Mouse (Mus musculus) CH12.LX (cell line): Measurements from ENCODE around the gene Foxb1. TPM values are rescaled to one million over a fixed set of nuclear protein-coding genes. Genes with fewer than 3 reads are reported as not detected.

Experiments used
- DNase-seq: peaks from one replicate; pipeline ENCODE4 v3.0.0-alpha.2; 2013; ENCODE audit errors: extremely low read depth
- H3K27ac ChIP-seq: 2 replicates; pipeline ENCODE4 v1.5.1; 2012; ENCODE audit warnings: low read depth, mild to moderate bottlenecking, control low read depth, moderate library complexity; ENCODE audit not compliant: insufficient read depth
- H3K27me3 ChIP-seq: replicated peaks from 2 replicates; pipeline ENCODE3; 2012; ENCODE audit warnings: inconsistent platforms
- H3K36me3 ChIP-seq, 2 experiments: replicated peaks in 1 of 2; 2 replicates each; pipeline versions ENCODE3 to v1.6.1; 2012; ENCODE audit warnings: inconsistent platforms in 1 of 2, low read length in 1 of 2, mild to moderate bottlenecking in 1 of 2, mixed read lengths in 1 of 2, moderate library complexity in 1 of 2; ENCODE audit not compliant: control insufficient read depth in 1 of 2, insufficient read depth in 1 of 2
- H3K4me1 ChIP-seq, 2 experiments: 2 replicates each; pipeline ENCODE4 v1.6.1; 2012; ENCODE audit warnings: inconsistent platforms in 1 of 2, moderate library complexity in 1 of 2; ENCODE audit not compliant: insufficient read depth in 2 of 2, control insufficient read depth in 1 of 2
- H3K4me2 ChIP-seq: 2 replicates; pipeline ENCODE4 v1.6.1; 2012; ENCODE audit warnings: low read depth, mild to moderate bottlenecking, control low read depth; ENCODE audit not compliant: poor library complexity, insufficient read depth, severe bottlenecking
- H3K4me3 ChIP-seq, 3 experiments: fragments of 150-350 bp in 1 of 3; sonication (generic) in 1 of 3; replicated peaks in 1 of 3; 2 replicates each; pipeline versions ENCODE3 to v1.5.1; 2011 to 2012; ENCODE audit warnings: low read depth in 2 of 3, low read length in 2 of 3, mild to moderate bottlenecking in 2 of 3, moderate library complexity in 2 of 3, control low read depth in 1 of 3, improper control_type of control experiment in 1 of 3, inconsistent platforms in 1 of 3, mixed read lengths in 1 of 3; ENCODE audit not compliant: poor library complexity in 1 of 3
- H3K79me2 ChIP-seq: replicated peaks from 2 replicates; pipeline ENCODE4 v1.6.1; 2012; ENCODE audit warnings: mild to moderate bottlenecking, moderate library complexity; ENCODE audit not compliant: control insufficient read depth, poor library complexity, insufficient read depth, severe bottlenecking; ENCODE audit errors: extremely low read depth
- H3K9ac ChIP-seq: 2 replicates; pipeline ENCODE4 v1.6.1; 2012; ENCODE audit warnings: low read depth, mild to moderate bottlenecking, control low read depth, moderate library complexity; ENCODE audit not compliant: insufficient read depth
- H3K9me3 ChIP-seq: replicated peaks from 2 replicates; pipeline ENCODE3; 2012; ENCODE audit warnings: low read length, inconsistent platforms, mixed read lengths
- BHLHE40 ChIP-seq: IDR thresholded peaks from 2 replicates; pipeline ENCODE4 v1.6.1; 2011; ENCODE audit warnings: mild to moderate bottlenecking, low read depth, low read length, improper control_type of control experiment
- CHD2 ChIP-seq: IDR thresholded peaks from 2 replicates; pipeline ENCODE4 v1.6.1; 2011; ENCODE audit warnings: low read length, improper control_type of control experiment
- CTCF ChIP-seq, 2 experiments: IDR thresholded peaks in 1 of 2; conservative IDR thresholded peaks in 1 of 2; 2 replicates each; pipeline ENCODE4 v1.5.1; 2011 to 2012; ENCODE audit warnings: low read depth in 2 of 2, low read length in 2 of 2, improper control_type of control experiment in 1 of 2, inconsistent platforms in 1 of 2, mild to moderate bottlenecking in 1 of 2, moderate library complexity in 1 of 2
- E2F4 ChIP-seq: IDR thresholded peaks from 2 replicates; pipeline ENCODE4 v1.6.1; 2011; ENCODE audit warnings: low read depth, low read length, improper control_type of control experiment; ENCODE audit not compliant: insufficient replicate concordance
- GABPA ChIP-seq: IDR thresholded peaks from 2 replicates; pipeline ENCODE4 v1.6.1; 2012; ENCODE audit warnings: low read depth, low read length, improper control_type of control experiment, inconsistent platforms; ENCODE audit not compliant: insufficient replicate concordance
- HCFC1 ChIP-seq: IDR thresholded peaks from 2 replicates; pipeline ENCODE4 v1.6.1; 2012; ENCODE audit warnings: low read depth, mild to moderate bottlenecking, inconsistent platforms, low read length, improper control_type of control experiment
- IRF4 ChIP-seq: IDR thresholded peaks from 2 replicates; pipeline ENCODE4 v1.6.1; 2014; ENCODE audit warnings: low read depth, mild to moderate bottlenecking, inconsistent platforms, low read length, improper control_type of control experiment
- JUN ChIP-seq: IDR thresholded peaks from 2 replicates; pipeline ENCODE4 v1.6.1; 2011; ENCODE audit warnings: low read depth, mild to moderate bottlenecking, low read length, improper control_type of control experiment, moderate library complexity; ENCODE audit not compliant: insufficient read depth
- MAX ChIP-seq: IDR thresholded peaks from 2 replicates; pipeline ENCODE4 v1.6.1; 2011; ENCODE audit warnings: low read length, improper control_type of control experiment
- MAZ ChIP-seq: IDR thresholded peaks from 2 replicates; pipeline ENCODE4 v1.6.1; 2012; ENCODE audit warnings: low read depth, mild to moderate bottlenecking, inconsistent platforms, low read length, improper control_type of control experiment, moderate library complexity
- MXI1 ChIP-seq: IDR thresholded peaks from 2 replicates; pipeline ENCODE4 v1.6.1; 2011; ENCODE audit warnings: mild to moderate bottlenecking, low read depth, low read length, improper control_type of control experiment
- MYC ChIP-seq: IDR thresholded peaks from 2 replicates; pipeline ENCODE4 v1.6.1; 2011; ENCODE audit warnings: low read depth, mild to moderate bottlenecking, improper control_type of control experiment, low read length
- NELFE ChIP-seq: IDR thresholded peaks from 2 replicates; pipeline ENCODE4 v1.6.1; 2011; ENCODE audit warnings: low read depth, low read length, improper control_type of control experiment
- NRF1 ChIP-seq: IDR thresholded peaks from 2 replicates; pipeline ENCODE4 v1.6.1; 2014; ENCODE audit warnings: low read depth, mild to moderate bottlenecking, inconsistent platforms, low read length, improper control_type of control experiment, moderate library complexity
- RCOR1 ChIP-seq: conservative IDR thresholded peaks from 2 replicates; pipeline ENCODE4 v1.6.1; 2012; ENCODE audit warnings: low read depth, mild to moderate bottlenecking, inconsistent platforms, low read length, improper control_type of control experiment
- SIN3A ChIP-seq: IDR thresholded peaks from 2 replicates; pipeline ENCODE4 v1.6.1; 2012; ENCODE audit warnings: low read length, improper control_type of control experiment, inconsistent platforms
- SMC3 ChIP-seq: IDR thresholded peaks from 2 replicates; pipeline ENCODE4 v1.6.1; 2011; ENCODE audit warnings: low read depth, low read length, improper control_type of control experiment
- UBTF ChIP-seq: IDR thresholded peaks from 2 replicates; pipeline ENCODE4 v1.6.1; 2012; ENCODE audit warnings: low read depth, mild to moderate bottlenecking, inconsistent platforms, low read length, improper control_type of control experiment, moderate library complexity
- USF1 ChIP-seq: IDR thresholded peaks from 2 replicates; pipeline ENCODE4 v1.6.1; 2014; ENCODE audit warnings: low read depth, mild to moderate bottlenecking, inconsistent platforms, low read length, improper control_type of control experiment
- USF2 ChIP-seq: conservative IDR thresholded peaks from 2 replicates; pipeline ENCODE4 v1.6.1; 2011; ENCODE audit warnings: low read depth, low read length, improper control_type of control experiment
- ZC3H11A ChIP-seq: IDR thresholded peaks from 2 replicates; pipeline ENCODE4 v1.6.1; 2012; ENCODE audit warnings: low read depth, mild to moderate bottlenecking, inconsistent platforms, low read length, improper control_type of control experiment
- ZMIZ1 ChIP-seq: IDR thresholded peaks from 2 replicates; pipeline ENCODE4 v1.6.1; 2012; ENCODE audit warnings: low read depth, mild to moderate bottlenecking, inconsistent platforms, low read length, improper control_type of control experiment
- ZNF384 ChIP-seq: IDR thresholded peaks from 2 replicates; pipeline ENCODE4 v1.6.1; 2012; ENCODE audit warnings: low read depth, low read length, improper control_type of control experiment, inconsistent platforms
- dilution Hi-C: fragments of 300-500 bp; cut with MboI; formaldehyde crosslinking; loops from 2 replicates; pipeline ENCODE4 v1.14.3; 2020; ENCODE audit warnings: low sequenced_read_pairs; ENCODE audit not compliant: extremely low pct_unique_long_range_greater_than_20kb, extremely low pct_ligation_motif_present
- in situ Hi-C: fragments of 300-500 bp; cut with MboI; formaldehyde crosslinking; loops from 3 replicates; pipeline ENCODE4 v1.14.3; 2019; ENCODE audit warnings: low sequenced_read_pairs, low pct_ligation_motif_present, low pct_unique_long_range_greater_than_20kb, mixed read lengths
- polyA plus RNA-seq: library from polyadenylated mRNA; unstranded; fragments of >175 nt; gene quantifications from 2 replicates; pipeline ENCODE4 v1.2.1, GENCODE M21; 2012; ENCODE audit warnings: low read depth; ENCODE audit not compliant: insufficient read length
- total RNA-seq, 2 experiments: library from RNA; depleted of rRNA; stranded (reverse); fragments of 300-350 nt in 1 of 2; fragments of >200 nt in 1 of 2; gene quantifications; 2 replicates each; pipeline ENCODE4 v1.2.3; 2012 to 2014

Foxb1 gene
- total and polyA plus RNA-seq, 3 experiments = not detected

DNA sequence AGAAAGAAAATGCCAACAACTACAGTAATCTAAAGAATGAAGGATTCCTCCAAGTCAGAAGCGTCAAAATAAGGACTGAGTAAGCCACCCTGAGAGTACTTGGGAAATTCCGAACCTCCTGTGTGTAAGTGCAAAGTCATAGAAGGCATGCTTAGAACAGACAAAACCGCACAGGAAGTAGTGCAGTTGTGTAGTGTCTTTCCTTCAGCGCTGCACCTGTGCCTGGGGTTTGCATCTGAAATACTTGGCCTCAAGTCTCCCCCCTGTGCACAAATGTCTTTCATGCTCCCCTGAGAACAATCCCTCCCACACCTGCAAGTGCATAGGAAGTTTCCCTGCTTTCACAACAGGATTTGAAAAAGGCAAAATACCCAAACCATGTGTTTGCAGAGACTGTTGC, 3.5 kb downstream of the Foxb1 start (continued):
- TF ChIP-seq IRF4 (peak; percentile 91), ZC3H11A (no peak)

DNA sequence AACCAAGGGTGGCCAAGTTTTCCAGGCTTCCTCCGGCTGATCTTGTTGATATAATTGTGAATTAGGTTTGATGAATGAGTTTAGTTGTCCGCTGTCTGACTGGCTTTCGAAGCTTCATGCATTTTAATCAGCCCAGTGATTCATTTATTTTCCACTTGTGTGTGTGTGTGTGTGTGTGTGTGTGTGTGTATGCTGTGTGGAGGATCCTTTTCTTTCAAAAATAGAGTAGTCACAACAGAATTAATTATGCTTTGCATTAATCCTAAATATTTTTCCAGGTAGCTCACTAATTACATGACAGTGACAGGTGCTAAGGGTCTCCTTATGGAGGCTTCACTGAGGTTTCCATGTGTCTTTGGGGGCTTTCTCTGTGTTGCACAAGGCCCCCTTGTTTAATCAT, 4.3 kb downstream of the Foxb1 start:
- Histone ChIP-seq H3K9me3 (peaks cover 29% of the 10 kb centered on the region), H3K36me3 (no peaks in the 10 kb centered on the region), H3K4me2 (no peak overlapping the region), H3K9ac (no peak overlapping the region), H3K4me3 (no peak overlapping the region), H3K27ac (no peak overlapping the region), H3K27me3 (no peaks in the 10 kb centered on the region), H3K4me1 (peaks cover 5 to 57% of the 10 kb centered on the region in 2 experiments), H3K79me2 (no peaks in the 10 kb centered on the region)
- no peak for DNase-seq
- dilution Hi-C loops = no loop called here
- in situ Hi-C loops = no loop called here
- TF ChIP-seq UBTF (no peak), JUN (no peak), GABPA (no peak), MXI1 (no peak), RCOR1 (no peak), E2F4 (no peak), SIN3A (no peak), USF1 (no peak), USF2 (no peak), MAX (no peak), BHLHE40 (no peak), CHD2 (no peak), ZC3H11A (no peak), NRF1 (no peak), NELFE (no peak)

DNA sequence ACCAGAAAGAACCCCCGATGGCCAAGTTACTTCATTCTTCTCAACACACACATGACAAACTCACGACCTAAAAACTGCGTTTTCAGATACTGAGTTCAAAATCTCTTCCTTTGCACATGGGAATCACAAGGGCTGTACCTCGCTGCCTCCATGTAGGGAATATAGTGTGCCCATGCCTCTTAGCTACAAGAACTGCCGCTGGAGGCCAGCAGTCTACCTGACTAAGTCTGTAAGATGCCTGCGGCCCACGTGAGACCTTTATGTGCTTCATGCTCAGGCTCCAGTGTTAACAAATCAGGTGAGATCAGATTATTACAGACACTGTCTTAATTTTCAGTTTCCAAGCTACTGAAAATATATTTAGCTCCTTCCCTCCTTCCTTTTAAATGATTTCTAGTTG, 4.7 kb downstream of the Foxb1 start:
- no peak for DNase-seq
- in situ Hi-C loops (no loop called here), dilution Hi-C loops (no loop called here)
- Histone ChIP-seq H3K27ac (no peak overlapping the region), H3K4me3 (no peak overlapping the region), H3K4me2 (no peak overlapping the region), H3K36me3 (no peaks in the 10 kb centered on the region), H3K9me3 (peaks cover 26% of the 10 kb centered on the region), H3K27me3 (no peaks in the 10 kb centered on the region), H3K9ac (no peak overlapping the region), H3K4me1 (peaks cover 5 to 57% of the 10 kb centered on the region in 2 experiments), H3K79me2 (no peaks in the 10 kb centered on the region)
- peak; percentile 41; the same call in 1 of the 2 replicates for TF ChIP-seq MXI1
- TF ChIP-seq BHLHE40 = 0 out of 2 replicates have a peak, but pooled peaks have one; percentile 35
- no peak for TF ChIP-seq USF2
- peak; percentile 26; the same call in 1 of the 2 replicates for TF ChIP-seq MAX
- no peak for TF ChIP-seq ZNF384
- TF ChIP-seq HCFC1 = no peak
- no peak for TF ChIP-seq CHD2
- TF ChIP-seq SMC3 = no peak
- TF ChIP-seq ZMIZ1 = no peak
- TF ChIP-seq IRF4 = no peak
- TF ChIP-seq CTCF (conservative IDR thresholded peaks at IDR 0.05 in 1 of 2, IDR thresholded peaks at IDR 0.05 in 1 of 2; ENCODE audit: low read depth in 2 of 2, low read length in 2 of 2) = peak in 1 of 2 experiments; percentile 11; a peak in 1 of 4 replicates
- TF ChIP-seq MAZ = no peak
- TF ChIP-seq SIN3A = 0 out of 2 replicates have a peak, but pooled peaks have one; percentile 29
- no peak for TF ChIP-seq USF1
- 0 out of 2 replicates have a peak, but pooled peaks have one; percentile 29 for TF ChIP-seq MYC
